Mouse (Mus musculus): ENCODE results near the gene Ubfd1.
"Not testable (repeated sequence)": the region's sequence is repeated elsewhere in the genome, so short reads cannot be mapped to it uniquely, and the experiment has no call there.

Gene Ubfd1

GRCm38 (mm10) chr7:122087195-122087982 is 20.4 kb downstream of the Ubfd1 start:
- no peak for DNase-seq

DNA sequence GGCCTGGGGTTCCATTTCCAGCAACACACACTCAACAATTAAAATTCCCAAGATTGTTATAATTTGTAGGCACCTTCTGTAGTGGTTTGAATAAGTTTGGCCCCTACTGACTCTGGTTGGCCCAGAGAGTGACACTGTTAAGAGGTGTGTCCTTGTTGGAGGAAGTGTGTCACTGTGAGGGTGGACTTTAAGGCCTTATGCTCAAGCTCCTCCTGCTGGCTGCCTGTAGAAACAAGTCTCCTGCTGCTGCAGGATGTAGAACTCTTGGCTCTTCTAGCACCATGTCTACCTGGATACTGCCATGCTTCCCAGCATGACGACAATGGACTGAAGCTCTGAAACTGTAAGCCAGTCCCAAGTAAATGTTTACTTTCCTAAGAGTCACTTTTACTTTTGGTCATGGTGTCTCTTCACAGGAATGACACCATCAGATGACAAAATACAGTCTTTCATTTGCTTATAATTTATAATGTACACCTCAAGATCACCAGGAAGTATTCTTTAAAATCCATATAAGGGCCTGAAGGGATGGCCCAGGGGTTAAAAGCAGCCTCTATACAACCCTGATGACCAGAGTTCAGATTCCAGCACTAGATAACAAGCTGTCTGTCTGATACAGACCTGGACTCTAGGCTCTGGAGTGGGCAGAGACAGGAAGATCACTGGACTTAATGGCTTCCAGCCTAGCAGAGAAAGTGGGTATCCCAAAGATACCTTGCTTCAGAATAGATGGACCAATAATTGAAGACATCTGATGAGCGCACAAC is 27.8 kb downstream of the Ubfd1 start:
- no peak for DNase-seq

GRCm38 (mm10) chr7:122098009-122098408 is 31.0 kb downstream of the Ubfd1 start:
- no peak for DNase-seq

GRCm38 (mm10) chr7:122099222-122099621 is 32.2 kb downstream of the Ubfd1 start:
- peak; percentile 32 for DNase-seq

DNA sequence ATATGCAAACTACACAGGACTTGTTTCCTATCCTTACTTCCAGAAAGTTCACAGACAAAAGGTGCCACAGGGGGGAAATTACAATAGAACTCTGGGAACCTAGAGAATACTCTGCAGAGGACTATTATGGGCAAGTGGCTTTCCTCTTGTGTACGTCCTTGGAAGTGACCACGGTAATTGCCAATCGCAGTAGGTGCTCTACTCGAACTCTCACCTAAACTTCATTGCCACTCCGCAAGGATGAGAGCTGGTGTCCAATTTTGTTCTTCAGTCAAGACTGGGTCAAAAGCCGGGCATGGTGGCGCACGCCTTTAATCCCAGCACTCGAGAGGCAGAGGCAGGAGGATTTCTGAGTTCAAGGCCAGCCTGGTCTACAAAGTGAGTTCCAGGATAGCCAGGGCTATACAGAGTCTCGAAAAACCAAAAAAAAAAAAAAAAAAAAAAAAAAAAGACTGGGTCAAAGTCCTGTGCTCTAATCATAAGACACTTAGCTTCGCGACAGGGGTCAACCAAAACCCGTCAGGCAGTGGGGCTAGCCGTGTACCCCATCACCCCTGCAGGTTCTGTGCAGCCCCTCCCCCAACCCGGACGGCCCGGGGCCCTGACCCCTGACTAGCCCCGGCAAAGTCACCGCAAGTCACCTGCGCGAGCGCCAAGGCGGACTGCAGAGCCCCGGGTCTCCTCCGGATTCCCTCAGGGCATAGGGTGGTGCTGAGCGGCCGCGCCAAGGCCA is 34.2 kb downstream of the Ubfd1 start:
- DNase-seq: not testable (repeated sequence)

DNA sequence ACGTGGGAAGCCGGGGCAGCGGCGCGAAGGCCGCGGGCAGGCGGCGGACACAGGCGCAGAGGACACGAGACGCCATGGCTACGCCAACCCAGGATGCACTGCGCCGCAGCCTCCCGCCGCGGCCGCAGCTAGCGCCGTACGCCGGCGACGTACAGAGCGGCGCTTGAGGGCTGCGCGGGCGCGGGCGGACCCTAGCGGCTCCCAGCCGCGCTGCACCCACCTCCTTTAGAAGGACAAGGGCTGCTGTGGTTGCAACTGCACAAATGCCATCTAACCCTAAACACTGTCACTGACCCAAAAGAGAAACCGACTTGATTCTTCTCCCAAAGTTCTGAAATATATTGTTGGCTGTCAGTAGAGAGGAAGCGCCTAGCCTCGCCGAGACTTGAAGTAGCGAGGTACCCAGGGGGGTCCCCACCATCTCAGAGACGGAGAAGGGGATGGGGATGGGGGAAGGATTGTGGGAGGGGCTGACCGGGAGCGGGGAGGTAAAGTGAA is 34.8 kb downstream of the Ubfd1 start, which contains the start of gene Ndufab1:
Gene Ndufab1, minus strand, starts transcription at position 140 of the 498 bp plus-strand sequence.
- peak; percentile 91 for DNase-seq

GRCm38 (mm10) chr7:122108206-122108605 is 41.2 kb downstream of the Ubfd1 start:
- no peak for DNase-seq

DNA sequence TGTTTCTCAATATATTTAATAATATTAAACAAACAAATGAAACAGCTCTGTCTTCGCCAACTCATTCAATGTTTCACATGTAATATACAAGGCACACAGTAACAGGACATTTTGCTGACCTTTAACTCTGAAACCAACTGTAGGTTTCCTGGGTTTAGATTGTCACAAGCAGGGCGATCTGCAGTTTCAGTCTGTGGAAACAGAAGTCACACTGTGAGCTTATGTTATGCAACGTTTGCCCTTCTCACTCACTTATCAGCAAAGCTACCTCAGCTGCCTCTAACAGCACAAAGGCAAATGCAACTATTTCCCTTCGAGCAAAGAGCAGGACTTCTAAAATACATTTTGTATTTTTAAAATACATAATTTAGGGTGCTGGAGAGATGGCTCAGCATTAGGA is 56.5 kb downstream of the Ubfd1 start:
- no peak for DNase-seq

GRCm38 (mm10) chr7:122125636-122126035 is 58.7 kb downstream of the Ubfd1 start:
- no peak for DNase-seq

- no peak for DNase-seq
These were observed 60.0 kb downstream of the Ubfd1 start for GRCm38 (mm10) chr7:122126946-122127345.
